Mouse (Mus musculus) layer of hippocampus, adult 2 months (tissue): Measurements from ENCODE around the gene Trim31. TPM values are rescaled to one million over a fixed set of nuclear protein-coding genes. Genes with fewer than 3 reads are reported as not detected.
"Not testable (repeated sequence)": the region's sequence is repeated elsewhere in the genome, so short reads cannot be mapped to it uniquely, and the experiment has no call there.

Experiments
- DNase-seq, 2 experiments: peaks; one replicate each; pipeline ENCODE4 v3.0.0; 2022; ENCODE audit warnings: low spot score in 2 of 2
- H3K27ac ChIP-seq: fragments of 200-600 bp; 2 replicates; pipeline ENCODE4 v1.8.1; 2022
- H3K4me3 ChIP-seq: fragments of 200-600 bp; 2 replicates; pipeline ENCODE4 v1.8.1; 2022; ENCODE audit warnings: mild to moderate bottlenecking
- CTCF ChIP-seq: fragments of 200-600 bp; conservative IDR thresholded peaks from 2 replicates; pipeline ENCODE4 v1.8.1; 2022; ENCODE audit warnings: antibody characterized with exemption, mild to moderate bottlenecking, moderate library complexity
- total RNA-seq, 2 experiments: library from RNA; stranded (reverse); gene quantifications; 2 replicates each; pipeline ENCODE4 v1.2.3; 2021

The Trim31 gene
- total RNA-seq, 2 experiments from 2014 or later = 0.15 TPM; not detected in 1

DNA sequence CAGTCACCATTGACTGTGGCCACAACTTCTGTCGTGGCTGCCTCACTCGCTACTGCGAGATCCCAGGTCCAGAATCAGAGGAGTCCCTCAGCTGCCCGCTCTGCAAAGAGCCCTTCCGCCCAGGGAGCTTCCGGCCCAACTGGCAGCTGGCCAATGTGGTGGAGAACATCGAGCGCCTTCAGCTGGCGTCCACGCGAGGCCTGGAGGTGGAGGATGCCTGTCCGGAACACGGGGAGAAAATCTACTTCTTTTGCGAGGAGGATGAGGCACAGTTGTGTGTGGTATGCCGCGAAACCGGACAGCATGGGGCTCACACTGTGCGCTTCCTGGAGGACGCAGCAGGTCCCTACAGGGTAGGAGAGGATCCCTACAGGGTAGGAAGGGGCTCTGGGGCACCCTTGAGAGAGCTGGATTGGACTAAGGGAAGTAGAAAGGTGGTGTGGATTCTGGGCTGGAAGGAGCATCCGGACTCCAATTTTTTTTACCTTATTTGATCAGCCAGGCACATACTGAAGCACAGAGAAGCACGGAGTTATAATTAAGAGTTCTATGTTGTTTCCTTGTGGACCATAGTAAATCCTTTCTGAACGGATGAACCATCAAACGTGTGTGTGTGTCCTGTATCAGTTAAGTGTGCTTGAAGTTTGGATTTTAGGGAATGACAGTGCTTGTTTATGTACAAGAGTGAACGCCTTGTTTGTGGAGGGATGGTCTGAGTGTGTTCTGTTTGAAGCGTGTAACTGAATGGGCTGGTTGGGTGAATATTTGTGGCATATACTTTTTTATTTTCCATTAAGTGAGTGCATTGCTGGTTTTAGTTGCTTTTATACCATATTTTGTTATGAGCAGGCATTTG lies 27.7 kb upstream of the Trim31 start:
- H3K4me3 ChIP-seq = no peak overlapping the region; the same call in 1 of the 2 replicates
- DNase-seq = no peak
- no peak for TF ChIP-seq CTCF

DNA sequence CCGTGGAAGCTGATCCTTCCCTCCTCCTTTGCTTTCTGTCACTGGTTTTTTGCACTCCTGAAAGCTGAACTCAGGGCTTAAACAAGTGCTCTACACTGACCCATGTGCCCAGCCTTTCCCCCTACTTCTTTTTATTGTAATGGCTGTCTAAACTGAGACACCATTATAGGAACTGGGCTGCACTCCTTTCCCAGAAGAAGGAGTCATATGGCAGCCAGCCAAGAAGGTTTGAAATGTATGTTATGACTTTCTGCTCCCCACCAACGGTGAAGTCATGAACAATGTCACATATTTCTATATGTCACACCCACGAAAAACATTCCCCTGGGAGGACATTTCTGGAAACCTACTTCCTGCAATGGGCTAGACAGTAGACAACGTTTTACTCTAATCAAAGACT lies 23.3 kb upstream of the Trim31 start:
- DNase-seq = no peak
- no peak for TF ChIP-seq CTCF
- no peak overlapping the region for H3K27ac ChIP-seq

More for the DNA sequence above, 27.7 kb upstream of the Trim31 start:
- H3K27ac ChIP-seq = no peak overlapping the region

DNA sequence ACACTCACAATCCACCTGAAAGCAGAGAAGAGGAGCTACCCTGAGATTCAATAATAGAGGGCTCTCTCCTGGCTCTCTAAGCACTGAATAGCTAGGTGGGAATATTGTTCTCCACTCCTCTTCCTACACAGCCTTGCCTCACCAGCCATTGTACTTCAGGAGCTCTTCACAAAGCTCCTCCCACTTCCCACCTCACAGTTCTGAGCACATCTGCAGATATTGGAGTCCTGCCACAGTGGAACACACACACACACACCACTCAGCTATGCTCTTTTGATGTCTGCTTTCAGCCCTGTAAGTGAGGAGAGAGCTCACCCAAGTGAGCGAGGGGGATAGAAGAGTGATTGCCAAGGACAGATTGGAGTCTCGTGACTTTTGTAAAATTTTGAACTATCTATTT lies 14.6 kb upstream of the Trim31 start:
- no peak for TF ChIP-seq CTCF
- Histone ChIP-seq H3K4me3 (no peak overlapping the region), H3K27ac (no peak overlapping the region)
- no peak for DNase-seq

More for the DNA sequence above, 23.3 kb upstream of the Trim31 start:
- H3K4me3 ChIP-seq = no peak overlapping the region

DNA sequence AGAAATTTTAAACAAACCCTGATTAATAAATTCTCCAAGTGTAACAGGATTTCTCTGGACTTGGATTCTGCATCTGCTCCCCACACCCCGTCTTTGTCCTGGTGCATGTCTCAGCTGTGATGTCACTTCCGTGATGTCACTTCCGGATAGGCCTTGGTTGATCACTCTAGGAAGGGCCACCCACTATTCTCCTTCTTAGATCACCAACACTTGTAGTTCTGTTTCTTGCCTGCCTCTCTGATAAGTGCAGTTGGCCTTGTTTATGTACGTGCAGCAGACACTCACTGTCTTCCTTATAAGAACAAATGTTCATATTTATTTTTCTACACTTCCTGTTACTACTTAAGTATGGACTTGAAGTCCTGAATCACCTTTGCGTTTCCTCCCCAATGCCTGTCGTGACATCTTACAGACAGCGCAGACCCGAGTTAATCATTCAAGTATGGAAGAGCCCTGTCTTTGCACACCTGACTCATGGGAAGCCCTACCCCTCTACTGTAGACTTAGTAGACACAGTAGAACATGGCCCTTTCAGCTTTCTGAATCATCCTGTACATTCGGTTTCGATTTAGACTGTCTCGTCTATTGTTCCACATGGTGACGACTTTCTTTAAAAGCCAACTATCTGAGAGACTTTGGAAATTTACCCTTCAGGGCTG lies 12.7 kb upstream of the Trim31 start:
- Histone ChIP-seq H3K27ac (no peak overlapping the region), H3K4me3 (no peak overlapping the region)
- no peak for DNase-seq
- no peak for TF ChIP-seq CTCF

DNA sequence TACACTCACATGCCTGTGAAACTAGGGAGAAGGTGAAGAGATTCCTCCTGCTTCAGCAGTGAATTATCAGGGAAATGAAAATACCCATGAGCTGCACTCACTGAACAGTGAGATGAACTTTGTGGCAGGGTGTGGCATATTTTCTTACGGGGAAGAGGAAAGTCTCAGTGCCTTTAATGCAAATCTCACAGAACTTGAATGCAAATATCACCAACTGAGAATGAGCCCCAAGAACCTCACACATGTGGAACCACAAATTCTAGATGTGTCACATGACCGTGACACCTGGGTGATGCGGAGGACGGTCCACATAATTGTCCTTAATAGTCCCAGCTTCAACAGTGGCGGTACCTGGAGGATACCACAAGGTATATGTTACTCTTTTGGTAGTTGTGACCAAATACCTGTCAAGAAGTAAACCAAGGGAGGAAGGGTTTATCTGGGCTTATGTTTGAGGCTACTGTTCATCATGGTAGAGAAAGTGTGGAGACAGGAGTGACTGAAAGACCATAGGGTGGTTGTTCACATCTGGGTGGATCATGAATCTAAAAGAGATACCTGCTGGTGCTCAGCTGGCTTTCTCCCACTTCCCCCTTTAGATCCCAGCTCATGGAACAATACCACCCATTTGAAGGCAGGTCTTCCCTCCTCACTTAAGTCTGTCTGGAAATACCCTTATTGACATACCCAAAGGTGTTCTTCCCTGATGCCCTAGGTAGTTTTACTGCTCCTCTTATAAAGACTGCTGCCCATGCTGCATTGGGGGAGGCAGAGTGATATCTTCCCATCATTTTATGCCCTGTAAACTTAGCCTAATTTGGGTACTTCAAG lies 7.6 kb upstream of the Trim31 start, which contains the start of gene Trim40:
Gene Trim40 (minus strand): TSS at position 51 of the 831 bp plus-strand sequence.
- no peak within 1 kb of the TSS for H3K27ac ChIP-seq
- H3K4me3 ChIP-seq = no peak within 1 kb of the TSS
- no peak for DNase-seq
- no peak for TF ChIP-seq CTCF

DNA sequence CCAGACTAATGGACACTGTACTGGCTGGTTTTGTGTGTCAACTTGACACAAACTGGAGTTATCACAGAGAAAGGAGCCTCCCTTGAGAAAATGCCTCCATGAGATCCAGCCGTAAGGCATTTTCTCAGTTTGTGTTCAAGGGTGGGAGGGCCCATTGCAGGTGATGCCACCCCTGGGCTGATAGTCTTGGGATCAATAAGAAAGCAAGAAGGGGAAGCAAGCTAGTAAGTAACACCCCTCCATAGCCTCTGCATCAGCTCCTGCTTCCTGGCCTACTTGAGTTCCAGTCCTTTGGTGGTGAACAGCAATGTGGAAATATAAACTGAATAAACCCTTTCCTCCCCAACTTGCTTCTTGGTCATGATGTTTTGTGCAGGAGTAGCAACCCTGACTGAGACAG lies 6.4 kb upstream of the Trim31 start:
- H3K4me3 ChIP-seq, DNase-seq, H3K27ac ChIP-seq: not testable (repeated sequence)

DNA sequence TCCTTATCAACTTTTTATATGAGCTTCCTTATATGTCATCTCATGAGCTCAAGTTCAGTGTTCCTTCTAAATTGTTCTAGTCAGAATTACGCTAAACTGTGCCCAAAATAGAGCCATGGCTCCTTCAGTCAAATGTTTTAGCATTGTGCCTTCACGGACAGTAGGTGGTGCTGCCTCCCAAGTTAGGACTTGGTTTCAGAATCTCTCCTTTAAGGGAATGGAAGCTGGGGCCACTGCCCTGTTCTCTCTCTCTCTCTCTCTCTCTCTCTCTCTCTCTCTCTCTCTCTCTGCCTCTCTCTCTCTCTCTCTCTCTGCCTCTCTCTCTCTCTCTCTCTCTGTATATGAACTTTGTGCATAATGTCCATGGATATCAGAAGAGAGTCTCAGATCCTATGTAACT lies 5.6 kb upstream of the Trim31 start:
- TF ChIP-seq CTCF = peak; percentile 82
- Histone ChIP-seq H3K4me3 (no peak overlapping the region), H3K27ac (no peak overlapping the region)
- DNase-seq = peak; percentile 11 to 60

DNA sequence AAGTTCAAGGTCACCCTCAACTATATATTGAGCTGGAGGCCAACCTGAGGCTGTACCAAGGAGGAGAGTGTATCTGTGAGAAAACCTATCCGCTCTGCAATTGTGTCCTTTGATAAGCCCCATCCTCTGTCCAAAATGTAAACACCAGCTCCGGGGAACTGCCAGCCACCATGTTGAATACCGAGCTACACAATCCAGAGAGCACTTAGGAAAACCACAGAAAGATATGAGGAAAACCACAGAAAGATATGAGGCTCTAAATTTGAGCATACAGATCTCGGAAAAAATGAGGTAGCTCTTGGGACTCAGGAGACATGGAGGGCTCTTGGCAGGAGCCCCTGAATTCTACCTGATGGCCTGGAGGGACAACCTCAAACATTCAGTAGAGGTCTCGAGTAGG lies 4.5 kb upstream of the Trim31 start:
- Histone ChIP-seq H3K27ac (no peak overlapping the region), H3K4me3 (no peak overlapping the region)
- TF ChIP-seq CTCF = no peak
- DNase-seq = no peak

DNA sequence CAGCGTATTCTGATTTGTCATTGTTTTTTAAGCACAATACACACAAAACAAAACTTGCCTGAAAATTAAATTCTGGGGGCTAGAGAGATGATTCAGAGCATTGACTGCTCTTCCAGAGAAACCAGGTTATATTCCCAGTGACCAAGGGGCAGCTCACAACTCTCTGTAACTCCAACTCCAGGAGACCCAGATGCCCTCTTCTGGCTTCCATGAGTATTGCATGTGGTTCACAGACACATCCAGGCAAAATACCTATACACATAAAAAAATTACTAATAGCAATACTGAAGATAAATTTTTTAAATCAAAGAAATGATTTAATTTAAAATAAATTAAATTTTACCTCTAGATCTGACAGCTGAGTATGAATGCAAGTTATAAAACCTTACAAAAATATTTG lies 1.3 kb upstream of the Trim31 start:
- DNase-seq = peak in 1 of 2 experiments; percentile 48
- no peak overlapping the region for H3K4me3 ChIP-seq
- TF ChIP-seq CTCF = peak; percentile 87
- no peak overlapping the region for H3K27ac ChIP-seq

DNA sequence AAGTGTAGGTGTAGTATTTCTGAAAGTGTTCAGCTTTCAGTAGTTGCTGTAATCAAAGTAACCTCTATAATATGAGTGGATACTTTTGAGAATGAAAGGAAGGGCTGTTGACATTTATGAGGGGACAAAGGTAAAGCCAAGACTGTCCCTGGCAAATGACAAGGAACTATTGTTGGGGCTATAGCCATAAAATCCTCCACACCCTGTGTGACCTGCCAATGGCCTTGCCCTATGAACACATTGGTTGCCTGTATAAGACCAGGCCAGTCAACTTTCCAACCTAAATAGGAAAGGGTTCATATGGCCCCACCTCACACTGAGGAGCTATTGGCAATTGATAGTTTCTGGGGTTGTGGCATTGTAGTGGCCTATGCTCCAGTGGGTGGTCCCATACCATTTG lies 853 bp upstream of the Trim31 start:
- no peak for DNase-seq
- no peak overlapping the region for H3K27ac ChIP-seq
- no peak overlapping the region for H3K4me3 ChIP-seq
- TF ChIP-seq CTCF = no peak

DNA sequence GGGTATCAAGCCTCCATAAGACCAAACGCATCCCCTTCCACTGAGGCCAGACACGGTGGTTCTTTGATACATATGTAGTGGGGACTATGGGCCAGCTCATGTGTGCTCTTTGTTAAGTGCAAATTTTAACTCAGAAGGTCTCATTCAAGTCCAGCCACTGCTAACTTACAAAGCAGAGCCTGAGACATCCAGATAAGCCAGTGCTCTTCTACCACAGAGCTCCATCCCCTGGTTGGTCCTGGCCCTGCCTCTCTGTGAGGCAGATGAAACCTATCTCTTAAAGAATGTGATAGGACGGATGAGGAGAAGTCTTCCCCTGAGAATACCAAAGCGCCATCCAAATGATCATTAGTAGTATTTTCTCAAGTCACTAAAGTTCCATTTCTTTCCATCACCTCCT lies 1.5 kb downstream of the Trim31 start:
- no peak for TF ChIP-seq CTCF
- H3K27ac ChIP-seq = peak overlapping the region; percentile 54; the same call in 1 of the 2 replicates
- no peak for DNase-seq
- no peak overlapping the region for H3K4me3 ChIP-seq

DNA sequence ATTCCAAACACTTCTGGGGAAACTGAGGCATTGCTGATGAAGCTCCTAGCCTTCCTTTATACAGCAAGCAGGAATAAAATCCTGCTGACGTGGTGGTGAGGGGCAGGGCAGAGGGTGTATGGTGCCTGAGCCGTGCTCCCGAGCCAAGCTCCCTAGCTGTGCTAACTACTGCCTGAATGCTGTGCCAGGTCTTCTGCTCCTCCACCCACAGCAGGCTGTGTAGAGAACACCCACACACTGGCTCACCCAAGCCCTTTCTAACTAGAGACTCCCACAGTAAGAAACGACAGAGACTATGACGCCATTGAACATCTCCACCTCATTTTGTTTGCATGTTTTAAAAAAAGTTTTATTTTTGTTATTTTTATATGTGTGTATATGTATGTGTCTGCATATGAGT lies 2.1 kb downstream of the Trim31 start:
- TF ChIP-seq CTCF = no peak
- peak; percentile 46 to 50 for DNase-seq
- Histone ChIP-seq H3K27ac (peak overlapping the region; percentile 54; the same call in 1 of the 2 replicates), H3K4me3 (no peak overlapping the region)

DNA sequence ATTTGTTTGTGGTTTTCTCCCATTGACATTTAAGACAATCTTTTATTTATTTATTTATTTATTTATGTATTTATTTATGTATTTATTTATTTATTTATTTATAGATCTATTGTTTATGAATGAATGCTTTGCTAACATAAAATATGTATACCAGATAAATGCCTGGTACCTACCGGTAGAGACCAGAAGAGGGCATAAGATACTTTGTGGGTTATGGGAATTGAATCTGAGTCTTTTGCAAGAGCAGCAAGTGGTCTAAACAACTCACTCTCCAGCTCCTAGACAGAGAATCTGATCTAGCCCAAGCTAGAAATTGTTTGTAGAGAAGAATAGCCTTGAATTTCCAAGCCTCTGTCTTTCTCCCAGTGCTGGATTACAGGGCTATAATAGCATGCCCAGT lies 2.8 kb downstream of the Trim31 start:
- DNase-seq = no peak
- Histone ChIP-seq H3K27ac (no peak overlapping the region; the same call in 1 of the 2 replicates), H3K4me3 (no peak overlapping the region)
- peak; percentile 58 for TF ChIP-seq CTCF
